Mouse (Mus musculus): ENCODE results near the gene Ccdc24.

DNA sequence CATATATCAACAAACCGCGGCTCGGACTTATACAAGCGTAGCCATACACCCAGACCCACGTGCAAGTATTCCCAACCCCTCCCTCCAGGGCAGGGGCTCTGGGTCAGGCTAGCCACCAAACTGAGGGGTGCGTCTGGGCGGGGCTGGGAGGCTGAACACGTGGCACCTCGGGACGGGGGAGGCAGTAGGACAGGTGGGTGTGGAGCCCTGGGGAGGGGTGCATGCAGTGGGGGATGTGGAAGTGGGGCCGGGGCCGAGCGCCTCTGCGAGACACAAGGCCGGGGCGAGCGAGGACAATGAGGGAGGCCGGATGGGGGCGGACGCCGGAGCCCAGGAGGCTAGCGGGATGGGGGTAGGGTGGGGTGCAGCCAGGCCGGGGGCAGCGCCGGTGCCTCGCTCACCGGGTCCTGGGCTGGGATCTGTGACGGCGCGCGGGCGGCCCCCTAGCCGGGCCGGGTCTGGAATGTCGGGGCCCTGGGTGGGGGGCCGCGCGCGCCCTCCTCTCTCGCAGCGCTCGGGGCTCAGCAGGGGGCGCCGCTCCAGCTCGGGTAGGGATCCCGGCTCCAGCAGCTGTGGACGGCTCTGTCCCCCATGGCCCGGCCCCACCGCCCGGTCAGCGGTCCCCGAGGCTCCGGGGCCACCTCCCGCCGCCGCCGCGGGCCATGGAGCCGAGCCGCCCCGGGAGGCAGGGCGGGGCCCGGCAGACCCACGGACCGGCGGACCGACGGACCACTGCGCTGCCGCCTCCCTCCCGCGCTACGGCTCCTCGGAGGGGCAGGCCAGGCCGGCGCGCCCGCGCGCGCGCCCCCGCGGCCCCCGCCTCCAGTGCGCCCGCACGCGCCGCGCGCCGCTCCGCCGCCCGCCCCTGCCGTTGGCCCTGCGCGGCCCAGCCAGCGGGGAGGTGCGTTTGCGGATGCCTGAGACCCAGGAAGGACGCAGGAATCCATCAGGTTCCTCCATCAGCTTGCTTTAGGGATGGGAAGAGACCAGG, 10.6 kb upstream of the Ccdc24 start, which contains the start of gene B4galt2:
- TF ChIP-seq TAL1 (IDR thresholded peaks at IDR 0.05; ENCODE audit: low read length) (no peak), GATA1 (IDR thresholded peaks at IDR 0.05; ENCODE audit: low read length) (no peak)

Measured in erythroblast, embryonic 14.5 days (primary cell).